27 mouse cellular contexts compared by ENCODE assay signal in the genomic region with DNA sequence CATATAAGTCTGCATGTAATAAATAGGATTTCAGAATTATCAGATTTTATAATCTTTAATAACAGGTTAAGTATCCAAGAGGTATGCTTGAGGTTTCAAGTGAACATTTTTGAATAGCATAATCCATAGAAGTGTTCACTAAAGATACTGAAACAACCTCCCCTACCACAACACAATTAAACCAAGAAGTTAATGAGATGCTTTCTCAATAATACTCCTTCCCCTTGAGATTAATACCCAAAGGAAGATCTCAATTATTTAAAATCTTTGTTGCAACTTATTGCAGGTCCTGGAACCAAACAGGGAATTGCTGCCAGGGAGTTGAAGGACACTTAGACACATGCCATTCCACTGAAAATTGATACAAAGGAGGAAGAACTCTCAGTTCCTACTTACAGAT. TPM values are rescaled to one million over a fixed set of nuclear protein-coding genes. Genes with fewer than 3 reads are reported as not detected.
"Had no signal": no experiment of that assay in that cellular context is flagged by ENCODE, and none has a peak within 500 bp of the region (broad histone marks: within the 10 kb centered on the region; RNA-seq: fewer than 3 reads in every experiment).

Gene Olfr961 (plus strand): TSS at position 301 of the 400 bp plus-strand sequence.

- ATAC-seq: forebrain, embryonic 13.5 days; forebrain, embryonic 14.5 days; forebrain, embryonic 15.5 days; forebrain, embryonic 16.5 days; forebrain, postnatal 0 days had no signal

- DNase-seq: cerebellum, adult 8-10 months; cerebellum, adult 9-10 months; cerebellum, adult 9-11 months; cerebellum, postnatal 10 days; cerebellum, postnatal 14 days; cerebellum, postnatal 25 days; cerebellum, postnatal 36 days; embryo, embryonic 11 days; forebrain, postnatal 0 days; gastrocnemius, adult 2 months; gastrocnemius, postnatal 10 days; gastrocnemius, postnatal 14 days; gastrocnemius, postnatal 25 days; gastrocnemius, postnatal 36 days; heart, adult 11 months; heart, adult 18-20 months; heart, adult 2 months had no signal

RNA-seq across cellular contexts. Expression of gene Olfr961, which starts in this region (rescaled TPM):
- total RNA-seq: common myeloid progenitor, adult 5-6 weeks; forebrain, postnatal 0 days; gastrocnemius, adult 18-20 months; gastrocnemius, adult 2 months; gastrocnemius, adult 8-10 months; gastrocnemius, postnatal 10 days; gastrocnemius, postnatal 14 days; gastrocnemius, postnatal 25 days; gastrocnemius, postnatal 36 days; gastrocnemius, postnatal 4 days; granulocyte monocyte progenitor cell, adult 5-6 weeks; heart, adult 18-20 months; heart, adult 2 months; heart, adult 8-10 months had no signal
